Mouse (Mus musculus): ENCODE measurements around the gene Tmem161a. TPM values are rescaled to one million over a fixed set of nuclear protein-coding genes. Genes with fewer than 3 reads are reported as not detected.

The Tmem161a gene
- total RNA-seq, 1 experiment from 2014 or later, result 15.2 TPM

DNA sequence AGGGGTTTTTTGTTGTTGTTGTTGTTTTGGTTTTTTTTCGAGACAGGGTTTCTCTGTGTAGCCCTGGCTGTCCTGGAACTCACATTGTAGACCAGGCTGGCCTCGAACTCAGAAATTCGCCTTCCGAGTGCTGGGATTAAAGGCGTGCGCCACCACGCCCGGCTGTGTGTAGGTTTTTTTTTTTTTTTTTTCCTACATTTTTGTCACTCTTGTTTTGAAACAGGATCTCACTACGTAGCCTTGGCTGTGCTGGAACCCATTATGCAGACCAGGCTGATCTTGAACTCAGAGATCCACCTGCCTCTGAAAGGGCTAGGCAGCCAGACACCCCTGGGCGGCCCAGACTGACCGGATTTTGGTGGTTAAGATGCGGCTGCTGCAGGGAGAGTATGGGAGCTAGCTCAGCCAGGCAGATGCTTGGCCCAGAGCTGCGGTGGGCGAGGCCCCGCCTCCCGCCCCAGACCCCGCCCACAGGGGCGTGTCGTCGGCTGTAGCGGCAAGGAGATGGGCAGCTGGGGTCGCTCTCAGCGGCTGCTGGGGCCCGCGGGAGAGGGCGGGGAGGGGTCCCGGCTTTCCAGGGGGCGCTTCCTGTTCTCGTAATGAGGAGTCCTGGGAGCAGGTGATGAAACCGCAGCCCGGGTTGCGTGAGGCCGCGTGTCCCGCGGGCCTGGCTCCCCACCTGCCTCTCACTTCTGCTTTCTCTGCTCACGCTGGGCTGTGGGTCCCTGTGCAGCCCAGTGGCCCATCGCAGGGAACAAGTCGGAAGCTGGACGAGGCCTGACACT is 13.9 kb upstream of the Tmem161a start:
- peak; percentile 59 for ATAC-seq (ENCODE audit: extremely low read depth, insufficient number of reproducible peaks, low FRiP score, poor library complexity, severe bottlenecking)

DNA sequence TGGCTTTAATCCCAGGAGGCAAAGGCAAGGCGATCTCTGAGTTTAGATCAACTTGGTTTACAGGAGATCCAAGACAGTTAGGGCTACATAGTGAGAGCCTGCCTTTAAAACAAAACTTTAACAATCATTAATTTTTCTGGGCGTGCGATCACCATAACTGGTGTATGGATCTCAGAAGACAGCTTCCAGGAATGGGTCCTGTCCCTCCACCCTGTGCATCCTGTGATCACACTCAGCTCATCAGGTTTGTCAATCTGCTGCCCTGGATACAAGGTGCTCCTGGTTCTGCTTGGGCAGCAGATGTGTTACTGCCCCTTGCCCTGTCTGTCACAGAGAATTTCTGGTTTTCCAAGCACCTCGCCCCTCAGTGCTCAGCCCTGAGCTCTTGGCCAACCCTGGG is 12.9 kb upstream of the Tmem161a start:
- ATAC-seq (ENCODE audit: extremely low read depth, insufficient number of reproducible peaks, low FRiP score, poor library complexity, severe bottlenecking), result no peak

DNA sequence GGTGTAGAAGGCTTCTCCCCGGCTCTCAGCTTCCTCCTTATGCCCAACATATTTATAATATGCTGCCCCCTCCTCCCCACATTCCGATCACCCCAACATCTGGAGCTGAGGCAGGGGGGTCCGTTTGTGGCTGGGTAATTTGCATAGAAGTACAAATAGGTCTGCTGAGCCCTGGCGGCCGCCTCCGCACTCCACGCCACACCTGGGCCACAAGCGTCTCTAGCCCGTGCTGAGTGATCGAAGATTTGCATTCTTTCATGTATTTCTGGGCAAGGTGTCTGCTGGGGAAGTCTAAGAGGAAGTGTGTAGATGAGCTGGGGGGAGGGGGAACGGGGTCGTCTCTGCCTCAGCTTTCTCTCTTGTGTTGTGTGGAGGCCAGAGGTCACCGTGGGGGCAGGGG is 12.1 kb upstream of the Tmem161a start:
- ATAC-seq (ENCODE audit: extremely low read depth, insufficient number of reproducible peaks, low FRiP score, poor library complexity, severe bottlenecking), result peak; percentile 61

DNA sequence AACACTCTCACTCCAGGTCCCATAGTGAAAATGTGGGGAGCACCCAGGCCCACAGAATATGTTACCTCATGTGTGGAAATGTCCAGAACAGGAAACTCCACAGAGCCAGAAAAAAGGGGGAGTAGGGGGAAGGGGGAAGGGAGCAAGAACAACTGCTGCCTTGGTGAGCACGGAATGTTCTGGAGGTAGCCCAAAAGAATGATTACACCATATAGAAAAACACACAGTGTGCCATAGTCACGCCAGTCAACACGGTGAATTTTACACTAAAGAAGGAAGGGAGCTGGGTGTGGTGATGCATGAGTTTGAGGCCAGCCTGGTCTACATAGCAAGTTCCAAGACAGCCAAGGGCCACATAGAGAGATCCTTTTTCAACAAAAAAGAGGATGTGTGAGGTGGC is 8.8 kb upstream of the Tmem161a start:
- no peak for ATAC-seq (ENCODE audit: extremely low read depth, insufficient number of reproducible peaks, low FRiP score, poor library complexity, severe bottlenecking)

DNA sequence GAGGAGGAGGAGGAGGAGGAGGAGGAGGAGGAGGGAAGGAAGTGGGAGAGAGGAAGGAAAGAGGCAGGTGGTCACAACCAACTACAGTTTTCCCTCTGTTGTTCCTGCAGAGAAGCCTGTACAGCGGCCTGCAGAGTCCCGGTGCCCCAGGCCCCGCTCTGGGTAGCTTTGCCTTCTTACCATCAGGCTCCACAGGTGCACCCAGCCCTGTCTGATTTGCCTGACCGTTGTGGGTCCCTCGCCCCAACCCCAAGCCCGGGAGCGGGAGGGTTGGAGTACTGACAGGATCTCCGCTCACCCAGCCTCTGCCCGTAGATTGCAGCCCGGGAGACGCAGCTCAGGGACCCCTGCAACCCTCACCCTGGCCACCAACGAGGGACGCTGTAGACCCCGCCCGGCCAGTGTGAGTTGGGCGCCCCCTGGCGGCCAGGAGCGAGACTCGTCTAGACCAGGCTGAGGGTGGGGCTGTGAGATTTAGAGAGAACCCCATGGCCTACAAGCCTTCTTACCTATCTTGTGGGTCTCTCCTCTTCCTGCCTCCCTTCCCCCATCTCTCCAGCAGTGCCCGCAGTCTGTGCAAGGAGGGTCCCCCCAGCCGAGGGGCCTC is 5.5 kb upstream of the Tmem161a start:
- ATAC-seq (ENCODE audit: extremely low read depth, insufficient number of reproducible peaks, low FRiP score, poor library complexity, severe bottlenecking), result peak; percentile 78

DNA sequence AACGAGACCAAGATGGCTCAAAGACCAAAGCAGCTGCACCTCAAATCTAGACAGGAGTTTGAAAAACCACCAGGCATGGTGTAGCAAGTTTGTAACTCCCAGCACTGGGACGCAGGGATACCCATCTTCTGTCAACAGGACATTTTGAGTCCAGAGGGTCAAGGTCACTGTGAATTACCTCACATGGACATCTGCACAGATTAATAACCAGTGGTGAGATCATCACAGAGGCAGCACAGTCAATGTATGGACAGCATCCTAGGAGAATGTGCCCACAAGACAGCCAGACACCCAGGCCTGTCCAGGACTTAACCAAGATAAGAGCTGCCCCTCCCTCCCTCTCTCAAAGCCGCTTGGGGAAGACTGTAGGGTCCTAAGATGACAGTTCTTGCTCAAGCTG is 2.0 kb upstream of the Tmem161a start:
- no peak for ATAC-seq (ENCODE audit: extremely low read depth, insufficient number of reproducible peaks, low FRiP score, poor library complexity, severe bottlenecking)

DNA sequence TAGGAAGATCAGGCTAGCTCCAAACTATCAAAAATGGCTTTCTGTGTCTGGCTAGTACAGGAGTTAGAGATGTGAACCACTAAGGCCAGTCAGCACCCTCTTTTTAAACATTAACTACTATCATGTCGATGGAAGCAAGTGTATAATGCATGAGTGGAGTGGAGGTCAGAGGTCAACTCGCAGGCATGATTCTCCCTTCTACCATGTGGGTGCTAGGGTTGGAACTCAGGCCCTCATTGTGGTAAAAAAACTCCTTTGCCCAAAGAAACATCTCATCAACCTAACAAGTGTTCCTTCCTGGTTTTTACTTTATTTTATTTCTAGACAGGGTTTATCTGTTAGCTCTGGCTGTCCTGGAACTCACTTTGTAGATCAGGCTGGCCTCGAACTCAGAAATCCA is 1.4 kb upstream of the Tmem161a start:
- ATAC-seq (ENCODE audit: extremely low read depth, insufficient number of reproducible peaks, low FRiP score, poor library complexity, severe bottlenecking), result no peak

DNA sequence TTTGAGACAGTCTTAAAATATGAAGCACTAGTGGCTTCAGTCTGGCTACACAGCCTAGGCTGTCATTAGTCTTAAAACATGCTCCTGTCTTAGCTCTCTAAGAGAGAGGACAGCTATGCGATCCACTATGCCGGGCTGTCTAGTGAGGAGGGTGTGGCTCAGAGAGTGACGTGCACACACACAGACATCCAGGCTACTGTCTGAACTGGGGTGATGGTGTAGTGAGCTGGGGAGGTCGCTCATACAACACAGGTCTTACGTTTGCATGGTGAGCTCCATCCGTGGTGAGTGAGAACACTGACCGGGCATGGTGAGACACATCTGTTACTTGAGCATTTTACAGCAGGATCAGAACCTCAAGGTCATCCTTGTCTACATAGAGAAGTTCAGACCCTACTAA is 916 bp upstream of the Tmem161a start:
- ATAC-seq (ENCODE audit: extremely low read depth, insufficient number of reproducible peaks, low FRiP score, poor library complexity, severe bottlenecking), result no peak

DNA sequence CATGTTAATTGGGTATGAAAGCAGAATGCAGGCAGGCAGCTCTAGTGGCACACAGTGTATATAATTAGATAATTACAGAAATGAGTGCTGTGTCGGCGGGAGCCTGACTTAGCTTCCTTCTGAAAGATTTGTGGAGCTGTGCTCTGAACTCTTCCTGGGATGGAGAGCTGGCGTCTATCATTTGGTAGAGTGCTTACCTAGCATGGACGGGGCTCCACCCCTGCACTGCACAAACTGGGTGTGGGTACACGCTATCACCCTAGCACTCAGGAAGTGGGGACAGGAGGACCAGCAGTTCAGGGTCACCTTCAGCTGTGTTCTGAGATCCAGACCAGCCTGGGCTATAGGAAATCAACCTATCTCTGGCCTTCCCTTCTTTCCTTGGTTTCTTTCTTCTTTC is 1.2 kb downstream of the Tmem161a start:
- no peak for ATAC-seq (ENCODE audit: extremely low read depth, insufficient number of reproducible peaks, low FRiP score, poor library complexity, severe bottlenecking)

DNA sequence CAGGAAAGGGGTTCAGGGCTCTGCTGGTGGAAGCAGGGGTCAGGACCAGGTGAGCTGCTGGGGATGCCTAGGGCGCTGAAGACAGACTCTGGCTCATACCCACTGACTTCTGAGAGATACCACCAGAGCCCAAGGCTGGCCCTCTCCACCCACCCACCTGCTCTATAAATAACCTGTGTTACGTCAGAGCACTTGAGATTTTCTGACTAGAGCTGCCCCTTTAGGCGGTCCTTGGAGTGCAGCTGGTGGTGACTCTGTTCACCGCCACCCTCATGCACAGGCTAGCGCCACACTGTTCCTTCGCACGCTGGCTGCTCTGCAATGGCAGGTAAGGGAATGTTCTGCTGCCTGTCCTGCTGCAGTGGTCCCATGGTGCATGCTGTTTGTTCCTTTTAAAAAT is 1.9 kb downstream of the Tmem161a start:
- ATAC-seq (ENCODE audit: extremely low read depth, insufficient number of reproducible peaks, low FRiP score, poor library complexity, severe bottlenecking), result no peak

DNA sequence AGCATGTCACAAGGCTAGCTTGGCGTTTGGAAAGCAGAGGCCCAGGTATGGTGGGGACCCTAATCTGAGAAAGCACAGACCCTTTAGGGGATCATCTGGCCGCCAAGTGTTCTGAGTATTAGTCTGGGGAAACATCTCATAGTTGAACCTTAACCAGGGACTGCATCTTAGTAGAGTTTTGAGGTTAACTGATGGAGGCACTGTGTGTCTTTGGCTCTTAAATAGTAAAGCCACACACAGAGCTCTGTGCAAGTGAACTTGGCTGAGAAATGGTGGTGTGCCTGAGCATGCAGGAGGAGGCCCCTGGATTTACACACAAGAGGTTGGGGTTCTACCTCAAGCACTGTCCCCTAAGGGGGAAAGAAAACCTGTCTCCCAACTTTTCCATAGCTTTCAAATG is 6.1 kb downstream of the Tmem161a start:
- ATAC-seq (ENCODE audit: extremely low read depth, insufficient number of reproducible peaks, low FRiP score, poor library complexity, severe bottlenecking), result no peak

DNA sequence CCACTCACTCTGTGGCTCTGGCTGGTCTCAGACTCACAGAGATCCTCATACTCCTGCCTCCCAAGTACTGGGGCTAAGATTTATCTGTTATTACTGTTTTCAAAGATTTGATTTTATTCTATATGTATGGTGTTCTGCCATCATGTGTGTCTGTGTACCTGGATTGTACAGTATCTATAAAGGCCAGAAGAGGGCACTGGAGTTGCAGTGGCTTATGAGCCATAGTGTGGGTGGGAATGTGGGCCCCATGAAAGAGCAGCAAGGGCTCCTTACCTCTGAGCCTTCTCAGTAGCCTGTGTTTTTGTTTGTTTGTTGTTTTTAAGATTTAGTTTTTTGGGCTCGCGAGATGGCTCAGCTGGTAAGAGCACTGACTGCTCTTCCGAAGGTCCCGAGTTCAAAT is 6.9 kb downstream of the Tmem161a start:
- ATAC-seq (ENCODE audit: extremely low read depth, insufficient number of reproducible peaks, low FRiP score, poor library complexity, severe bottlenecking), result no peak

DNA sequence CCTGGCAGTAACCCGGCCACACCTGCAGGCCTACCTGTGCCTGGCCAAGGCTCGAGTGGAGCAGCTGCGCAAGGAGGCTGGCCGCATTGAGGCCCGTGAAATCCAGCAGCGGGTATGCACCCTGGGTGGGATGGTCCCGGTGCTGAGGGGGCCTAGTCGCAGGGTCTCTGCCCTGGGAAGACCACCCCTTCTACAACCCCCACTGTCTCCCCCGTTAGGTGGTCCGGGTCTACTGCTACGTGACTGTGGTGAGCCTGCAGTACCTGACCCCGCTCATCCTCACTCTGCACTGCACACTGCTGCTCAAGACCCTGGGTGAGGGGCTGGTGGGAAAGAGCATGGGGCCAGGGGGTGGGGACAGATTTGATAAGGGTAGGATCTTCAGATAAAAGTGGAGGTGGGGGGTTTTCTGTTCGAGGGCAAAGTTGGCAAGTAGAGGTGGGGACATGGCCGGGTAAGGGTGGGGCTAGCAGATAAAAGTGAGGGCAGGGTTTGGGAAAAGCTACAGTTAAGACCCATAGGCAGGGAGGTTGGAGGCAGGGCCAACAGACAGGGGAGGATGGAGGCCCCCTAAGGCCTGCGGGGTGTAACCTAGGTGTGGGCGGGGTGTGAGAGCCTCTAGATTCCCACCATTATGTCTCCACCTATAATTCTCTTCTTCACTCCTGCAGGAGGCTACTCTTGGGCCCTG is 9.2 kb downstream of the Tmem161a start:
- ATAC-seq (ENCODE audit: extremely low read depth, insufficient number of reproducible peaks, low FRiP score, poor library complexity, severe bottlenecking), result no peak

DNA sequence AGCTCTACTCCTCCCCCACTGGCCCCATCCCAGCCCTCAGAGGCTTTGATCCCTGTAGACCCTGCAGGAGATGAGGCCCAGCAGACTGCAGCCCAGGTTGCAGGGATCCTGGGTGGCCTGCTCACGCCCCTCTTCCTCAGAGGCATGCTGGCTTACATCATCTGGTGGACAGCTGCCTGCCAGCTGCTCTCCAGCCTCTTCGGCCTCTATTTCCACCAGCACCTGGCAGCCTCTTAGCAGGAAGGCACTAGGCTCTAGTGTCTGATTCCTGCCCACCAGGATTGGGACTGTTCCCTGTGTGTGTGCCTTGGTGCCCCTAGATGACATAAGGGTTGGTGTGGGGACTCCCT is 9.7 kb downstream of the Tmem161a start:
- ATAC-seq (ENCODE audit: extremely low read depth, insufficient number of reproducible peaks, low FRiP score, poor library complexity, severe bottlenecking), result no peak

DNA sequence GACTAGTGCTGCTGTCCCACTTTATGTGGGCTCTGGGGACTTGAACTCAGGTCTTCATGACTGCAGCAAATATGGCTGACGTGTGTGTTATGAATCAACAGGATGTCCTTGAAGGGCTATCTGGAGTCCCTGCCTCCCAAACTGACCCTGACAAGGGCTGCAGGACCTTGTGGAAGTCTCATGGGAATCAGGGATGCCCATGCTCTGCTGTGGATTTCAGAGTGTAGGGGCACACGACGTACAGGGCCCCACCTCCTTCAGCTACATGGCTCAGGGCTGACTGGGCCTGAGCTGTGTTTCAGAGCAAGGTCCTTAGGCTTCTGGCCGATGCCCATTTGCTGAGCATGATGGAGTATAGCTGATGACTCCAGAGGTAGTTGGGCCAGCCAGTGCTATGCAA is 11.0 kb downstream of the Tmem161a start:
- ATAC-seq (ENCODE audit: extremely low read depth, insufficient number of reproducible peaks, low FRiP score, poor library complexity, severe bottlenecking), result no peak

DNA sequence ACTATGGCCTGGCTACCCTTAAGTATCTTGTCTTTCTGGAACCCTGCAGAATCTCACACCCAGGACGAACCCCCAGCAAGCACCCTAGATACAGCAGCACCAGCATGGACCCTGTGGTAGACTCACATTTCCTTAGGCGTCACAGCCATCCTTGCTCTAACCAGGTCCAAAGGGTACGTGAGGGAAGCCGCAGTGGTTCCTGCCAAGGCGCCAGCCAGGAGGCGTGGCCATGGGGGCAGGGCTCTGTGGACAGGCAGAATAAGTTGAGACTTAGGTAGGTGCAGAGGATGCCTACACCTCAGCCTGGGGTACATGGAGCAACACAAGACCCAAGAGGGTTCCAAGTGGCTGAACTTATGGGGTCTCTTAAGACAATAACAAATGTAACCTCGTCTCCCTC is 16.6 kb downstream of the Tmem161a start:
- no peak for ATAC-seq (ENCODE audit: extremely low read depth, insufficient number of reproducible peaks, low FRiP score, poor library complexity, severe bottlenecking)

DNA sequence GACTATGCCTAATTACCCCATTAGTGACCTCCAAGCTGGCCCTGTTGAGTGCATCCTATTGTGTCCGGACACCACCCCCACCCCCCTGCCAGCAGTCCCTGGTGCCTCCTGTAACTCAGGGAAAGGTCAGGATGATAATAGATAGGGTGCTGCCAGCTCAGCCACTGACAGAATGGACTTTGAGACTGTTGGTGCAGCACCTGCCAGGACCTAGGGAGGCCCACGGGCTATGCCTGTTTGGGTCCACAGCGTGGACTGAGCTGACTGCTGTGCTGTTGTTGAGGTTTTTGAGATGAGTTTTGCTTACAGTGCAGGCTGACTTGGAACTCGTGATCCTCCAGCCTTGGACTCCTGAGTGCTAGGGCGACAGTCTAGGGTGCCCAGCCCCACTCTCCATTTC is 21.1 kb downstream of the Tmem161a start:
- ATAC-seq (ENCODE audit: extremely low read depth, insufficient number of reproducible peaks, low FRiP score, poor library complexity, severe bottlenecking), result no peak

DNA sequence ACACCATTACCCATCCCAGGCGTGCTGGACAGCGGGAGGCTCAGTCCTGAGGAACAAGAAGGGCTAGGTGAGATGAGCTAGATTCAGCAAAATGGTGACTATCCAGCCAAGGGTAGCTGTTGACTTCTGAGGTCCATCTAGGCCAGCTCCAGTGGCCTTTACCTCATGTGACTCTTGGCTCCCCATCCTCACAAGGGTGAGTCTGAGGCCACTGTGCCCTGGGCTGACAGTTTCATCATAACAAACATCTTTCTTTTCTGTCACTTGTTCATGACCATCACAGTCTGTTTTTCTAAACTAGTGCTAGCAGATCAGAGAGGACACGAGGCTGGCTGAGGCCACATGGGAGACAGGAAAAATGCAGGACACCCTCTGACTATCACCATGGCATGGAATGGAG is 22.0 kb downstream of the Tmem161a start:
- no peak for ATAC-seq (ENCODE audit: extremely low read depth, insufficient number of reproducible peaks, low FRiP score, poor library complexity, severe bottlenecking)

DNA sequence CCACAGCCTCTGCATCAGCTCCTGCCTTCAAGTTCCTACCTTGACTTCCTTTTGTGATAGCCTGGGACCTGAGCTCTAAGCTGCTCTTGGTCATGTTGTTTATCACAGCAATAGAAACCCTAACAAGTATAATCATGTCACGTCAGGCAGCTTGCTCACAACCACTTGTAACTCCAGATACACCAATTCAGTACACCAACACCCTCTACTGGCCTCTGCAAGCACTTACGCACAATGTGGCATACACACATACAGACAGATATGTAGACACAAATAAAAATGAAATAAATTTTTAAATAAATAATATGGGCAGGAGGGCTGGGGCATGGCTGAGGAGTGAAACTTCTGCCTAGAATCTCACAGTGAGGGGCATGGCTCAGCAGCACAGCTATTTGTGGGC is 23.6 kb downstream of the Tmem161a start:
- no peak for ATAC-seq (ENCODE audit: extremely low read depth, insufficient number of reproducible peaks, low FRiP score, poor library complexity, severe bottlenecking)

DNA sequence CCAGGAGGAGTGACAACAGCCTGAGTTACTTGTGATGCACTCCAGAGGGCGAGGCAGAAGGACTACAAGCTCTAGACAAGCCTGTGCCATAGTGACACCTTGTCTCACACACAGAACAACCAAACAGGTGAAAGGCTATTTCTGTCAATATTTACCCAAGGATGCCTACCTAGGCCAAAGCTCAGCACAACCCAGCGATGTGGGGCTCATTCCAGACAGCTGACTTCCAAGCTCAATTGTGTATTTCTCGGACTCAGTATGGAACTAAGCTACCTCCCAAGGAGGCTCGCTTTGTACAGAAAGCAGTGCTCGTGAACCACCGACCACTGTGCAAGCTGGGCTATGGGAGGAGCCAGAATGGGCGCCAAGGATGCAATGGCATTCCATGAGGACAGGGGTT is 25.4 kb downstream of the Tmem161a start:
- no peak for ATAC-seq (ENCODE audit: extremely low read depth, insufficient number of reproducible peaks, low FRiP score, poor library complexity, severe bottlenecking)

All from neutrophil, adult 5-6 weeks (primary cell).